Mouse (Mus musculus) forebrain, embryonic 14.5 days (tissue): Measurements from ENCODE around the gene Cltc. TPM values are rescaled to one million over a fixed set of nuclear protein-coding genes. Genes with fewer than 3 reads are reported as not detected.
"Not testable (repeated sequence)": the region's sequence is repeated elsewhere in the genome, so short reads cannot be mapped to it uniquely, and the experiment has no call there.

Experiments used
- ATAC-seq: fragments of 200-750 bp; cut with Nextera tagmentation; 2 replicates; pipeline ENCODE4 v1.8.0; 2017; ENCODE audit warnings: mild to moderate bottlenecking, moderate library complexity
- DNase-seq: peaks from one replicate; pipeline ENCODE4 v3.0.0-alpha.2; 2015; ENCODE audit warnings: low spot score
- H3K27ac ChIP-seq: fragments of 300-500 bp; sonication (generic); 2 replicates; pipeline ENCODE4 v1.5.1; 2014; ENCODE audit warnings: low read depth, mild to moderate bottlenecking, control low read depth, low read length, moderate library complexity
- H3K27me3 ChIP-seq: fragments of 300-500 bp; sonication (generic); replicated peaks from 2 replicates; pipeline ENCODE4 v1.6.1; 2014; ENCODE audit warnings: low read length, control low read depth, mixed read lengths; ENCODE audit not compliant: control insufficient read depth, insufficient read depth
- H3K36me3 ChIP-seq: fragments of 300-500 bp; sonication (generic); 2 replicates; pipeline ENCODE4 v1.6.1; 2014; ENCODE audit warnings: low read length, control low read depth; ENCODE audit not compliant: control insufficient read depth, insufficient read depth
- H3K4me1 ChIP-seq: fragments of 300-500 bp; sonication (generic); 2 replicates; pipeline ENCODE4 v1.6.1; 2014; ENCODE audit warnings: antibody characterized with exemption, low read length, control low read depth; ENCODE audit not compliant: control insufficient read depth, insufficient read depth
- H3K4me2 ChIP-seq: fragments of 300-500 bp; sonication (generic); 2 replicates; pipeline ENCODE4 v1.6.1; 2014; ENCODE audit warnings: mild to moderate bottlenecking, control low read depth, low read length
- H3K4me3 ChIP-seq: fragments of 300-500 bp; sonication (generic); 2 replicates; pipeline ENCODE4 v1.5.1; 2014; ENCODE audit warnings: low read depth, low read length, control low read depth
- H3K9ac ChIP-seq: fragments of 300-500 bp; sonication (generic); 2 replicates; pipeline ENCODE4 v1.6.1; 2014; ENCODE audit warnings: mild to moderate bottlenecking, low read length, control low read depth, moderate library complexity
- H3K9me3 ChIP-seq: fragments of 300-500 bp; sonication (generic); replicated peaks from 2 replicates; pipeline ENCODE4 v1.6.1; 2016; ENCODE audit warnings: low read length, control low read depth, mixed read lengths; ENCODE audit not compliant: control insufficient read depth
- WGBS: fragments of 180-500 bp; shearing (Covaris S2); extraction: QIAGEN DNeasy Blood & Tissue Kit; methylation state at CpG from one replicate; pipeline ENCODE4 v1.1.7; 2014; 5-methylcytosine and 5-hydroxymethylcytosine counted together
- polyA plus RNA-seq: library from polyadenylated mRNA; unstranded; fragments of >200 nt; fragmentation: Nextera tagmentation; extraction: Ambion mirVana; gene quantifications from 2 replicates; pipeline ENCODE4 v1.2.1, GENCODE M21; 2014

Gene Cltc
- 138 and 159 TPM in 2 replicates for polyA plus RNA-seq

DNA sequence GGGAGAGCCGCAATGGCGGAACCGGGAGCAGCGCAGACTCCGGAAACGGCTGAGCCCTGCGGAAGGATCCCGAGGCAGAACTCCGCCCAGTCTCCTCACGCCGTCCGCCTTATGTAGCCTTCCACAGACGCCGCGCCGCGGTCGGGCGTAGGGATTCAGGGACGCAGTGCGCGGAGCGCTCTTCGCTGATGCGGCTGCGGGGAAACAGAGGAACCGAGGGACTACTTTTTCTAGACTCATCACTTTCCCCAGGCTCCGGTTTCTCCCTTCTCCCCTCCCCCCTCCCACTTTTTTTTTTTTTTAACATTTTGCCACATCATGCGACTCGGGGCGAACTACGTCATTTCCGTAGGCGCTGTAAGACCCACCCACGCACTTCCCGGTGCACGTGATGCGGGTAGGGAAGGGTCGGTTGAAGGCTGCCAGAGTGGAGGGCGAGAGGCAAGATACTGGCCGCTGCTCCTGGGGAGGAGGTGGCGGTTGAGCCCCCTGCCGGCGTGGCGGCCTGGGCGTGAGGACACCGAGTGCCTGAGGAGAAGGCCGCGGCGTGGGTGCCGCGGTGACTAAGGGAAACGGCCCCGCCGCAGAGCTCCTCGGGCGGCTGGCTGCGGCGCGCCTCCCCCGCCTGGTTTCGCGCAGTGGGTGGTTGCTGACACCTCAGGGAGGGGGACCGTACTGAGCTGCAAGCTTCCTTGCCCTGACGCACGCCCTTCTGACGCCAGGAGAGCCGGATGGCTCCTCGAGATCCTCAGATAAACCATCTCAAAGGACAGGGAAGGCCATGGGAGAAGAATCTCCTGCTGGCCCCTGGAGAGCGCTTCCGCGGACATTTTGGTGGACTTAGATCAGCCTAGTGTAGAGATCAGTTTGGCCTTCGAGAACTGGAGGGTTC lies at the start of gene Cltc:
TSS of gene Cltc (minus strand) at position 86 of the 892 bp plus-strand sequence.
- under 1% methylated on average over 73 of the region's 73 CpGs for whole genome bisulfite sequencing
- H3K9me3 ChIP-seq: no peaks in the 10 kb centered on the region

DNA sequence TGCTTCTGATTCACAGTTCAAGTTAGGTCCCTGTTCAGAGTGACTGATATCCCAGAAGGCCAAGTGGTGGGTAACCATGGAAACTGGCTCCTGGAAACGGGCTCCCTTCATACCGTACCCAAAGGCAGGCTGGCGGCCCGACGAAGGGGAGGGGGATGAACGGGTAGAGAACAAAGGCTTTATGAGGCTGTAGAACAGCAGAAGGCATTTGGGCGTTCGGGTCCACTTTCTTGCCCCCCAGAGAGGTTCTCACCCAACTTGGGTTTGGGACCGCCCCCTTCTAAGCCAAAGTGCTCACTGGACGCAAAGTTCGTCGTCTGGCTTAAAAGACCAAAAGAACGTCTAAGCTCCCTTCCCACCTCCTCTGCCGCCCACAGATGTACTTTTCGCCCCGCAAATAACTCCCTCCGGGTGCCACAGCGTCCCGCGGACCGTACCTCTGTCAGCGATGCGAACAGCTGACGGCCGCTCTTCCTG lies 49.7 kb upstream of the Cltc start:
- Histone ChIP-seq H3K27ac (peak overlapping the region; percentile 76), H3K36me3 (peaks cover 33% of the 10 kb centered on the region), H3K4me3 (peak overlapping the region; percentile 95), H3K9me3 (no peaks in the 10 kb centered on the region), H3K27me3 (no peaks in the 10 kb centered on the region), H3K4me2 (peak overlapping the region; percentile 55), H3K9ac (peak overlapping the region; percentile 77), H3K4me1 (peaks cover 7% of the 10 kb centered on the region; the same call in 1 of the 2 replicates)
- ATAC-seq (peak; percentile 91), DNase-seq (peak; percentile 92)
- WGBS: under 1% methylated on average over 25 of the region's 25 CpGs

More for the DNA sequence above, at the start of gene Cltc:
- H3K4me1 ChIP-seq: peaks cover 12% of the 10 kb centered on the region
- no peaks in the 10 kb centered on the region for H3K27me3 ChIP-seq
- ATAC-seq (peak; percentile 97), DNase-seq (peak; percentile 99)
- H3K9ac ChIP-seq: peak within 1 kb of the TSS; percentile 89
- H3K27ac ChIP-seq: peak within 1 kb of the TSS; percentile 97
- H3K4me3 ChIP-seq: peak within 1 kb of the TSS; percentile 92
- H3K4me2 ChIP-seq: peak within 1 kb of the TSS; percentile 93
- H3K36me3 ChIP-seq: no peaks in the 10 kb centered on the region

DNA sequence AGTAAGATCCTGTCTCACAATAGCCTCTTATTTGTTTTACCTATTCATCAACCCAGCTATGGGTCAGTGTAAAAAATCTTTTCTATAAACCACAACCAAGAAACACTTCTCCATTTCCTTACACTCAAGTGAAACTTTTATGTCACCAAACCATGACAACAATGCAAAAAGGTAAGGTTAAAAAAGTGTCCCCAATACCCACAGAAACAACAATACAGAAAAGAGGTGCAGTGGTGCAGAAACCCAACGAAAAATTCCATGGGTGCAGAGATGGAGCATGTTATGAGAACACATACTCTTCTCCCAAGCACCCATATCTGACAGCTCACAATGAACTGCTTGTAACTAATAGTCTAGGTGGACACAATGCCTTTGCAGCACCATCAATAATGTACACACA lies 36.8 kb upstream of the Cltc start:
- Histone ChIP-seq H3K9me3 (no peaks in the 10 kb centered on the region), H3K27me3 (no peaks in the 10 kb centered on the region), H3K9ac (no peak overlapping the region), H3K4me3 (no peak overlapping the region), H3K27ac (no peak overlapping the region), H3K4me2 (no peak overlapping the region), H3K36me3 (peaks cover 60% of the 10 kb centered on the region), H3K4me1 (no peaks in the 10 kb centered on the region)
- no peak for DNase-seq
- ATAC-seq: no peak
- 79% methylated on average over 1 of the region's 1 CpGs for WGBS

DNA sequence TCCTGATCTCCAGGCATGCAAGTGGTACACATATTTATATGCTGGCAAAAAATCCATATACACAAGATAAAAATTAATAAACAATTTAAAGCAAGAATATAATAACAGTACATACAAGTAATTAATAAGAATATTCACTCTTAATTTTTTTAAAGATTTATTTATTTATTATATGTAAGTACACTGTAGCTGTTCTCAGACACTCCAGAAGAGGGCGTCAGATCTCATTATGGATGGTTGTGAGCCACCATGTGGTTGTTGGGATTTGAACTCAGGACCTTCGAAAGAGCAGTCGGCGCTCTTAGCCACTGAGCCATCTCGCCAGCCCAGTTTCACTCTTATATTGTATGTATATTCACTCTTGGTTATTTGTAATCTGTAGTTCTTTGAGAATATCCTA lies 30.1 kb upstream of the Cltc start:
- not testable (repeated sequence) for H3K9ac ChIP-seq, H3K27ac ChIP-seq, H3K4me2 ChIP-seq, H3K27me3 ChIP-seq, H3K4me3 ChIP-seq, DNase-seq, ATAC-seq, H3K9me3 ChIP-seq, H3K4me1 ChIP-seq
- 91% methylated on average over 5 of the region's 5 CpGs for WGBS
- H3K36me3 ChIP-seq: peaks cover 60% of the 10 kb centered on the region

DNA sequence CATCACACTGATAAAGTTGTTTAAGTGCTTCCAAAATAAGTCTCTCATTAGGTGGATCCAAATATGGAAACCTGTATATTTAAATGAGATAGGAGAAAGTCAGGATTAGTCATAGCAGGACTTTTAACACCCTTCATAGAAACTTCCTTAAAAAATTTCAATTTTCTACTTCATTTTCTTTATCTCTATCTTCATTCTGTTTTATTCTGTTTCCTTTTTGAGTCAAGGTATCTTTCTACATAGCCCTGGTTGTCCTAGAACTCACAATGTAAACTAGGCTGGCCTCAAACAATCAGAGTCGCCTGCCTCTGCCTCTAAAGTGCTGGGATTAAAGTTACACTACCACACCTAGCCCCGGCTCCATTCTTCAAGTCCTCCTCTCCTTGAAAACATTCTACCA lies 28.4 kb upstream of the Cltc start:
- H3K9ac ChIP-seq: no peak overlapping the region
- peaks cover 63% of the 10 kb centered on the region for H3K36me3 ChIP-seq
- no peak overlapping the region for H3K27ac ChIP-seq
- no peak overlapping the region for H3K4me2 ChIP-seq
- H3K4me1 ChIP-seq: no peaks in the 10 kb centered on the region
- H3K4me3 ChIP-seq: no peak overlapping the region
- no peak for DNase-seq
- ATAC-seq: no peak
- 95% methylated on average over 2 of the region's 2 CpGs for WGBS
- H3K27me3 ChIP-seq: no peaks in the 10 kb centered on the region
- no peaks in the 10 kb centered on the region for H3K9me3 ChIP-seq

DNA sequence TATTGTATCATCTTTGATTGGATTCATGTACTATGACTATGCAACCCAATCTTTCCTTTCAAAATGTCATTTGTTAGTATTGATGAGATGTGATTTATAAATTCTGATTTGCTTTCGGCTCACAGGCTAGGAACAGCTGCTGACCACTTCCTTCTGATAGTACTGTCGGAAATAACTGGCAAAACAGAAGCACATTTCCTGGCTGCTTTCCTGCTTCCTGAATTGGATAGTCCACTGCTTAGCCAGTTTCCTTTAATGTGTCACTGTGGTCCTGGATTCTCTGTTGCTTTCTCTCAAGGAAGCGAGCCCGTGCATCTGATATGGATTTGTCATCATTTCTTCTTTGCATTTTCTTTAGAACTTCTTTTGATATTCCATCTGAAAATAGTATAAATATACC lies 12.5 kb upstream of the Cltc start:
- no peak overlapping the region for H3K27ac ChIP-seq
- ATAC-seq (no peak), DNase-seq (no peak)
- H3K4me1 ChIP-seq: no peaks in the 10 kb centered on the region
- no peak overlapping the region for H3K9ac ChIP-seq
- peaks cover 50% of the 10 kb centered on the region for H3K36me3 ChIP-seq
- H3K27me3 ChIP-seq: no peaks in the 10 kb centered on the region
- H3K4me3 ChIP-seq: no peak overlapping the region
- 93% methylated on average over 4 of the region's 4 CpGs for WGBS
- no peak overlapping the region for H3K4me2 ChIP-seq
- H3K9me3 ChIP-seq: no peaks in the 10 kb centered on the region

DNA sequence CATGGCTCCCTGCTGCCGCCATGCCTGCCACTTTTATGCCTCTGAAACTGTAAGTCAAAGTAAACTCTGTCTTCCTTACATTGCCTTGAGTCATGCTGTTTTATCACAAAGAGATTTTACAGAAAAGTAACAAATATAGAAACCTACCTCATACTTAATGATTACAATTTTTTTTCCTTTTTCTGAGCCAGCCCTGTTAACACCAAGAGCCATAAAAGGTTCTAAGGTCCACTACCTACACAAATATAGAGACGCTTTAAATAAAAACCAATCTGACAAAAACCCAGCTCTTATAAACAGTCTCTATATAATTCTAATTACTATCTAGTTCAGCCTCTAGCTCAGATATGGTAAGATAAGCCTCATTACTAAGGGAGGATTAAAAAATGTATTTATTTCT lies 7.1 kb upstream of the Cltc start:
- Histone ChIP-seq H3K4me2 (no peak overlapping the region), H3K36me3 (peaks cover 9% of the 10 kb centered on the region), H3K4me3 (no peak overlapping the region), H3K9ac (no peak overlapping the region), H3K27ac (no peak overlapping the region), H3K27me3 (no peaks in the 10 kb centered on the region), H3K4me1 (no peaks in the 10 kb centered on the region), H3K9me3 (no peaks in the 10 kb centered on the region)
- DNase-seq: no peak
- WGBS: 99% methylated on average over 2 of the region's 2 CpGs
- no peak for ATAC-seq

DNA sequence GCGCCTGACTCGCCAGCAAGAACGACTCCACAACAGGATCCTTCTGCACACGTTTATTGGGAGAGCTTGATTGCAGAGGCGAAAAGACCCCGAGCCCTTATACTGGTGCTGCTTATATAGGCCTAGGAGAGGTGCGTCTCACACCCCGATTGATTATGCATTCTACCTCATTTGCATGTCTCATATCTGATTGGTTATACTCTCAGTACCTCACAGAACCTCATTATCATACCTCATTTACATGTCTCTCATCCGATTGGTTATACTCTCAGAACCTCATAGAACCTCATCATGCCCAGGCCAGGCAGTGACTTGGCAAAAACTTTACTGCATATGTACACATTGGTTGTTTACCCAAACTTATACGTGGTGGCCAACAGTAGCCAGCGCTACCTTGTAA lies 5.8 kb upstream of the Cltc start:
- H3K4me2 ChIP-seq, H3K36me3 ChIP-seq, H3K4me1 ChIP-seq, H3K4me3 ChIP-seq, H3K9ac ChIP-seq, H3K27ac ChIP-seq, DNase-seq, ATAC-seq, H3K9me3 ChIP-seq, H3K27me3 ChIP-seq: not testable (repeated sequence)
- WGBS: 92% methylated on average over 11 of the region's 11 CpGs

DNA sequence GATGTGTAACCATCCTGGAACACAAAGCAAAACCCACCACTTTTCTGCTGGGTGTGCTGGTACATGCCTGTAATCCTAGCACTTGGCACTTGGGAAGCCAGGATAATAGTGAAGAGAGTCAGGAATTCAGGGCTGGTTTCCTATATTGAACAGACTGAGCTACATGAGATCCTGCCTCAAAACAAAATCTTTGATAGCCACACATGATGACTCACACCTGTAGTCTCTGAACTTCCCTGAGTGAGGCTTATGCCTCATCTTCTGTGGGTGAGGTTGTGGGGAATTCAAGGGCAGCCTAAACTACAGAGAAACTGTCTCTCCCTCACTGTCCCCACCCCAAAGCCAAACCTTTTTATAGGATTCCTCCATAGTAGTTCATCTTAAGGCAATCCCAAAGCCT lies 3.0 kb upstream of the Cltc start:
- ATAC-seq (no peak), DNase-seq (no peak)
- H3K4me1 ChIP-seq: peaks cover 9% of the 10 kb centered on the region
- no peaks in the 10 kb centered on the region for H3K27me3 ChIP-seq
- H3K4me2 ChIP-seq: no peak overlapping the region
- no peak overlapping the region for H3K9ac ChIP-seq
- H3K36me3 ChIP-seq: no peaks in the 10 kb centered on the region
- no peak overlapping the region for H3K4me3 ChIP-seq
- H3K9me3 ChIP-seq: no peaks in the 10 kb centered on the region
- no peak overlapping the region for H3K27ac ChIP-seq
